Mouse (Mus musculus) G1E (cell line): Measurements from ENCODE around the gene Zbtb40.

ENCODE experiments used
- CTCF ChIP-seq: IDR thresholded peaks from 2 replicates; pipeline ENCODE4 v1.5.1; 2012; ENCODE audit warnings: low read depth, low read length, inconsistent platforms, mixed read lengths
- POLR2AphosphoS5 ChIP-seq: IDR thresholded peaks from 2 replicates; pipeline ENCODE4 v1.6.1; 2012; ENCODE audit warnings: low read depth, low read length, inconsistent platforms; ENCODE audit not compliant: insufficient replicate concordance

DNA sequence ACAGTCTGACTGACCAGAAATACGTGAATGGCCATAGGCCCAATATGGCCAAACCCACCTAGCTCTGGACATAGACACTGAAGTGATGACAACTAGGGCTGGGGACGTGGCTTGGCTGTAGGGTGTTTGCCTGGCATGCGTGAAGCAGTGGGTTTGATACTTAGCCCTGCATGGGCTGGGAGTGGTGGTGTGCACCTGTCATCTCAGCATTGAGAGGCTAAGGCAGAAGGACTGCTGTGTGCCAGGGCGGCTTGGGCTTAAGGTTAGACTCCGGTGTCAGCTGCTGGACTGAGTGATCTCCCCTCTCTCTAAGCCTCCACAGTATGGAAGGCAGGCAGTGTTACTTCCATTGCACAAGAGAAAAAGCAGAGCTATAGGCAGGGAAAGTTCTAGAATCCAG lies 110.7 kb downstream of the Zbtb40 start:
- TF ChIP-seq POLR2AphosphoS5 (no peak), CTCF (no peak)
